Mouse (Mus musculus): ENCODE results near the gene Rhbg. TPM values are rescaled to one million over a fixed set of nuclear protein-coding genes. Genes with fewer than 3 reads are reported as not detected.

Rhbg gene
- polyA plus RNA-seq (2012; ENCODE audit: low replicate concordance), result 0.09 TPM in 2 replicates

GRCm38 (mm10) chr3:88254268-88254926, at the start of gene Rhbg:
Gene Rhbg, minus strand, starts transcription at chr3:88254709.

GRCm38 (mm10) chr3:88296561-88297318, 42.2 kb upstream of the Rhbg start, which contains the start of the genes Tsacc and Cct3:
Gene Tsacc, minus strand, starts transcription at chr3:88296999.
Gene Cct3, plus strand, starts transcription at chr3:88297116.

DNA sequence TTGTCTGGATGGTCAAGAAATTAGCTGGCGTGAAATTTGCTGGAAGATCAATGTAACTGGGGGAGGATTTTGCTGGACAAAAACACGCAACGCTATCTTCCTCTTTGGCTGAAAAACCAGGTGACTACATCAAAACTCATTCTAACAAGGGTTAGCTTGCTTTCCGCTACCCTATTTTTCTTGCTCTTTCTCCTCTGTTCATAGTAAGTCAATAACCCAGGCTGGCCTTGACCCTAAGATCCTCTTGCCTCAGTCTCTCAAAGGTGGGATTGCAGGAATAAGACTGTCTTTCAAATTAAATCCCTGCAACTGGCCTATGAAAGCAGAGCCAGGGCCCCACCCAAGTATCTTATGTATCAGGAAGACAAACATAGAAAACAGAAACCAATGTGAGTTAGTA, 32.6 kb upstream of the Rhbg start, which contains the start of gene Gm38392:
TSS of gene Gm38392 (minus strand) at position 101 of the 400 bp plus-strand sequence.

Other genes starting within 250 kb of the Rhbg start
- not detected in 2 replicates for gene Hapln2, start 227.1 kb downstream of the Rhbg start, polyA plus RNA-seq (2012; ENCODE audit: low replicate concordance)
- gene Gpatch4, start 211.6 kb downstream of the Rhbg start, polyA plus RNA-seq (2012; ENCODE audit: low replicate concordance), result 7.9 and 19.9 TPM in 2 replicates
- gene Naxe, start 196.2 kb downstream of the Rhbg start, polyA plus RNA-seq (2012; ENCODE audit: low replicate concordance), result 40.0 and 40.3 TPM in 2 replicates
- gene Ttc24, start 176.4 kb downstream of the Rhbg start, polyA plus RNA-seq (2012; ENCODE audit: low replicate concordance), result not detected in 2 replicates
- gene Iqgap3, start 172.7 kb downstream of the Rhbg start, polyA plus RNA-seq (2012; ENCODE audit: low replicate concordance), result 0.41 and 3.5 TPM in 2 replicates
- gene Mef2d, start 112.3 kb downstream of the Rhbg start, polyA plus RNA-seq (2012; ENCODE audit: low replicate concordance), result 210 and 298 TPM in 2 replicates
- gene Gm38392, start 32.5 kb upstream of the Rhbg start, polyA plus RNA-seq (2012; ENCODE audit: low replicate concordance), result not detected in 2 replicates
- 1.1 and 1.4 TPM in 2 replicates for gene Tsacc, start 42.3 kb upstream of the Rhbg start, polyA plus RNA-seq (2012; ENCODE audit: low replicate concordance)
- gene Cct3, start 42.4 kb upstream of the Rhbg start, polyA plus RNA-seq (2012; ENCODE audit: low replicate concordance), result 4.2 and 11.7 TPM in 2 replicates
- 28.3 and 133 TPM in 2 replicates for gene Glmp, start 70.3 kb upstream of the Rhbg start, polyA plus RNA-seq (2012; ENCODE audit: low replicate concordance)
- gene Tmem79, start 81.4 kb upstream of the Rhbg start, polyA plus RNA-seq (2012; ENCODE audit: low replicate concordance), result 0.81 and 2.4 TPM in 2 replicates
- gene Smg5, start 81.6 kb upstream of the Rhbg start, polyA plus RNA-seq (2012; ENCODE audit: low replicate concordance), result 67.3 and 68.3 TPM in 2 replicates
- 0.22 TPM in 1 of 2 replicates, not detected in the other for gene Paqr6, start 109.9 kb upstream of the Rhbg start, polyA plus RNA-seq (2012; ENCODE audit: low replicate concordance)
- gene Bglap3, start 118.0 kb upstream of the Rhbg start, polyA plus RNA-seq (2012; ENCODE audit: low replicate concordance), result not detected in 2 replicates
- not detected in 2 replicates for gene Bglap2, start 124.0 kb upstream of the Rhbg start, polyA plus RNA-seq (2012; ENCODE audit: low replicate concordance)
- gene Bglap, start 129.8 kb upstream of the Rhbg start, polyA plus RNA-seq (2012; ENCODE audit: low replicate concordance), result not detected in 2 replicates
- 86.8 and 96.4 TPM in 2 replicates for gene Pmf1, start 155.6 kb upstream of the Rhbg start, polyA plus RNA-seq (2012; ENCODE audit: low replicate concordance)
- 3.3 and 9.8 TPM in 2 replicates for gene Slc25a44, start 170.4 kb upstream of the Rhbg start, polyA plus RNA-seq (2012; ENCODE audit: low replicate concordance)
- 87.8 and 314 TPM in 2 replicates for gene Sema4a, start 206.5 kb upstream of the Rhbg start, polyA plus RNA-seq (2012; ENCODE audit: low replicate concordance)

All from hematopoietic multipotent progenitor cell, adult 10-12 weeks (in vitro differentiated cells).